Mouse (Mus musculus): Measurements from ENCODE around the gene Olfr1381. TPM values are rescaled to one million over a fixed set of nuclear protein-coding genes. Genes with fewer than 3 reads are reported as not detected.
"Not testable (repeated sequence)": the region's sequence is repeated elsewhere in the genome, so short reads cannot be mapped to it uniquely, and the experiment has no call there.

Gene Olfr1381
- total RNA-seq (2021) = not detected

DNA sequence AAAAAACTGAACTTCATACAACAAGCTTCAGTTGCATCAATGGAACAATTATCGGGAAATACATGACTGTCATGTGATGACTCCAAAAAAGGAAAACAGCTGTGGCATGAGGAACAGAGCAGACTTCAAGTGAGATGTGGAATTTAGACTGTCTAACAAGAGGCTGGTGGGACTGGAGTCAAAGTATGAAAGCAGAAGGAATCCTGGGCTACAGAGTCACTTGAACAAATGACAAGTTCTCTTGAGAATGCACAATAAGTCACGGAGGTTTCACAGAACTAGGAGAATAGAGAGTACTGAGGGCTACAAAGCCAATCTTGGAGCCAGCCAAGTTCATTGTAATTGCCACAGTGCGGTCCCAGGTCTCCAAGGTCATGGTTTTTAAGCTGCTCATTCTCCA lies at the start of gene Olfr1381:
TSS of gene Olfr1381 (plus strand) at position 301 of the 400 bp plus-strand sequence.
- not testable (repeated sequence) for DNase-seq (ENCODE audit: low spot score in 2 of 2)
- intact Hi-C loops (cut with DNase I) = loop anchor here (10.0 kb wide), 1 partner anchor 268 kb away; the partner anchor contains the start of gene Olfr1393

- DNase-seq (ENCODE audit: low spot score in 2 of 2) = no peak
- intact Hi-C loops (cut with DNase I) = no loop called here
Observed at GRCm38 (mm10) chr11:49518086-49518485, 25.2 kb upstream of the Olfr1381 start.

DNA sequence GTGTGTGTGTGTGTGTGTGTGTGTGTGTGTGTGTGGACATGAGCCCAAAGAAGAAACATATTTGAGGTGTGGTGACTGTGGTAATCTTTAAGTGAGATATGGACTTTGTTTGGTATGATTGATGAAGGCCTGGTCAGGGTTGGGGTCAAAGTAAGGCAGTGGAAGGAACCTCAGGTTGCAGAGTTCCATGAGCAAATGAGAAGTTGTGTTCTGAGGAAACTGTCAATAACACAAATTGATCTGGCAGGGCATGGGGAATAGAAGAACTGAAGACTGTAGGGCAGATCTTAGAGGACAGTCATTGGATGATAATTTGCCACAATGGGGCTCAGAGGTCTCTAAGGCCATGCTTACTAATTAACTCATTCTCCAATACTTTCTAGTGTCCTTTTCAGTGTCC lies 23.9 kb upstream of the Olfr1381 start, which contains the start of gene Olfr1383:
TSS of gene Olfr1383 (plus strand) at position 301 of the 400 bp plus-strand sequence.
- intact Hi-C loops (cut with DNase I) = no loop called here
- no peak for DNase-seq (ENCODE audit: low spot score in 2 of 2)

DNA sequence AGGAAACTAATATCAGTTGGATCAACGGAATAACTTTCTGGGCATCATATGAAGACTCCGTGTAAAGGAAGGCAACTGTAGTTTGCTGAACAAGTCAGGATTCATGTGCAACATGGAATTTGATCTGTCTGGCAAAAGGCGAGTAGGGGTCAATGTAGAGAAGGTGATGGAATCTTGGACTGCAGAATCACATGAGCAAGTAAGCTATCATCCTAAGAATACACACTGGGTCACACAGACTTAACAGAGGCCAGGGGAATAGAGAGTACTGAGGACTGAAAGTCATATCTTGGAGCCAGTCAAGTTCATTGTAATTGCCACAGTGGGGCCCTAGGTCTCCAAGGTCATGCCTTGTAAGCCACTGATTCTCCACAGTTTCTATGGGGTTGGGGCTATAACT lies 15.3 kb upstream of the Olfr1381 start, which contains the start of gene Olfr1382:
TSS of gene Olfr1382 (plus strand) at position 301 of the 400 bp plus-strand sequence.
- intact Hi-C loops (cut with DNase I) = no loop called here
- DNase-seq (ENCODE audit: low spot score in 2 of 2) = no peak

DNA sequence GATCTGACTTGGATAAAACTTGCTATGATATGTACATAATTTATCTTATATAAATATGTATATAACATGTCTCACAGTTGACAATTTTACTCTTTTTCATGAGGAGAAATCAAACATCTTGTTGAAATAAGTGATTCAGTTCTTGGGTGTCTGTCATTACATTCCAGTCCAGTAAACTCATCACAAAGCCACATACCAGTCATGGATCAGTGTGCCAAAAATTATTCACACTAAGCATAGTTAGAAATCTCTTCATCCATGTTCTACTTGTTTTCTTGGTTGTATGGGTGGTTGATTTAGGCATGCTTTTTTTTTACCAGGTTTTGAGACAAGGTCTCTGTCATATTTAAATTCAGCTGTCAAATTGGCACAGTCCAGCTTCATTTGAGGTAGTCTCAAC lies 10.5 kb upstream of the Olfr1381 start:
- intact Hi-C loops (cut with DNase I) = loop anchor here (10.0 kb wide), 1 partner anchor 338 kb away; no protein-coding TSS in a partner anchor

GRCm38 (mm10) chr11:49536631-49537030 lies 6.6 kb upstream of the Olfr1381 start:
- intact Hi-C loops (cut with DNase I) = loop anchor here (10.0 kb wide), 1 partner anchor 342 kb away; no protein-coding TSS in a partner anchor
- DNase-seq (ENCODE audit: low spot score in 2 of 2) = peak; percentile 24 to 37

More for the DNA sequence above, 10.5 kb upstream of the Olfr1381 start:
- DNase-seq (ENCODE audit: low spot score in 2 of 2) = no peak

- DNase-seq (ENCODE audit: low spot score in 2 of 2) = not testable (repeated sequence)
- intact Hi-C loops (cut with DNase I) = loop anchor here (5.0 kb wide), 1 partner anchor 667 kb away; no protein-coding TSS in a partner anchor
Observed at GRCm38 (mm10) chr11:49554033-49554432, 10.8 kb downstream of the Olfr1381 start.

DNA sequence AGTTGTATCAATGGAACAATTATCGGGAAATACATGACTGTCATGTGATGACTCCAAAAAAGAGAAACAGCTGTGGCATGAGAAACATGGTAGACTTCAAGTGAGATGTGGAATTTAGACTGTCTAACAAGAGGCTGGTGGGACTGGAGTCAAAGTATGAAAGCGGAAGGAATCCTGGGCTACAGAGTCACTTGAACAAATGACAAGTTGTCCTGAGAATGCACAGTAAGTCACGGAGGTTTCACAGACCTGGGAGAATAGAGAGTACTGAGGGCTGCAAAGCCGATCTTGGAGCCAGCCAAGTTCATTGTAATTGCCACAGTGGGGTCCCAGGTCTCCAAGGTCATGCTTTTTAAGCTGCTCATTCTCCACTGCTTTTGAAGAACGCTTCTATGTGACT lies 13.3 kb downstream of the Olfr1381 start, which contains the start of gene Olfr1380:
TSS of gene Olfr1380 (plus strand) at position 301 of the 400 bp plus-strand sequence.
- intact Hi-C loops (cut with DNase I); DNase-seq (ENCODE audit: low spot score in 2 of 2): not testable (repeated sequence)

GRCm38 (mm10) chr11:49575054-49575453 lies 31.8 kb downstream of the Olfr1381 start:
- DNase-seq (ENCODE audit: low spot score in 2 of 2); intact Hi-C loops (cut with DNase I): not testable (repeated sequence)

DNA sequence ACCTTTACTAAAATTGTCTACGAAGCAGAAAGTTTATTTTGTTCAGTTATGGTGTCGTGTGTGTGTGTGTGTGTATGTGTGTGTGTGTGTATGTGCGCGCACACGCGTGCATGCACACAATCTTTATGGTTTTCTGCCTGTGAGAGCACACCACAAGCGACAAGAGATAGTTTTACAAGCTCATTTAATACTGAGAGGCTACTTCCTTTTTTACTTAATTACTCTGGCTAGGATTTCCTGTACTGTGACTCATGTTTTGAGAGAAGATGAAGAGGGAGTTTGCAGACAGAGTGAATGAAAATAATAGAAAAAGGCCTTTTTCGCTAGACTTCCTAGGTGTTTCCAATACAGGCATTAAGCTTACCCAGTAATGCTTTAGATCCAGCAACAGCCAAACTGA lies 37.2 kb downstream of the Olfr1381 start:
- intact Hi-C loops (cut with DNase I); DNase-seq (ENCODE audit: low spot score in 2 of 2): not testable (repeated sequence)

- intact Hi-C loops (cut with DNase I) = no loop called here
- no peak for DNase-seq (ENCODE audit: low spot score in 2 of 2)
Observed at GRCm38 (mm10) chr11:49590213-49590612, 47.0 kb downstream of the Olfr1381 start.

DNA sequence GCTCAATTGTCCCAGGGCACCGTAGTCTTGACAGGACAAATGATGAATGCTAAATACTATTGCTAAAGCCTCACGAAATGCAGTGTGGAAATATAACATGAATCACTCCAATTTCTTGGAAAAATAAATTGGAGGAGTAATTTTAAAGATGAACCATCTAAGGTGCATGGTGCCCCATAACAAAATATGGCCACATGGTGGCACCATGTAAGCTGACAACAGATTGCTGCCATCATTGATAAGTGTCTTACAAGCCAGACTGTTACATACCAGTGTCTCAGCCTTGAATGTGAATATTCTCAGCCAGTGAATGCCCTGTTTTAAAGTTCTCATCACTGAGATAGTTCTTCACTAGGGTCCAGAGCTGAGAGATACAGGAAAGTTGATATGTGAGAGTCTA lies 53.9 kb downstream of the Olfr1381 start:
- intact Hi-C loops (cut with DNase I); DNase-seq (ENCODE audit: low spot score in 2 of 2): not testable (repeated sequence)

Other genes with a start within 250 kb of the Olfr1381 start
- gene Olfr10, start 238.7 kb upstream of the Olfr1381 start, total RNA-seq (2021) = not detected
- gene Olfr1391, start 220.7 kb upstream of the Olfr1381 start, total RNA-seq (2021) = not detected
- gene Olfr1390, start 208.3 kb upstream of the Olfr1381 start, total RNA-seq (2021) = not detected
- not detected for gene Olfr1389, start 120.4 kb upstream of the Olfr1381 start, total RNA-seq (2021)
- under 1 TPM; 0.17 to 0.48 TPM for gene Olfr1388, start 106.8 kb upstream of the Olfr1381 start, total RNA-seq (2021)
- gene Olfr1387, start 88.1 kb upstream of the Olfr1381 start, total RNA-seq (2021) = not detected
- not detected for gene Olfr1386, start 78.4 kb upstream of the Olfr1381 start, total RNA-seq (2021)
- under 1 TPM in 1 of 2 experiments, not detected in 1; 0.11 TPM for gene Olfr1385, start 54.4 kb upstream of the Olfr1381 start, total RNA-seq (2021)
- gene Olfr1384, start 36.7 kb upstream of the Olfr1381 start, total RNA-seq (2021) = not detected
- gene Olfr1383, start 23.8 kb upstream of the Olfr1381 start, total RNA-seq (2021) = not detected
- gene Olfr1382, start 15.2 kb upstream of the Olfr1381 start, total RNA-seq (2021) = not detected
- gene Olfr1380, start 13.4 kb downstream of the Olfr1381 start, total RNA-seq (2021) = not detected
- gene Flt4, start 65.8 kb downstream of the Olfr1381 start, total RNA-seq (2021) = 1 to 10 TPM; 2.2 to 2.5 TPM
- gene Scgb3a1, start 120.2 kb downstream of the Olfr1381 start, total RNA-seq (2021) = under 1 TPM in 1 of 2 experiments, not detected in 1; 0.99 TPM
- gene Cnot6, start 169.3 kb downstream of the Olfr1381 start, total RNA-seq (2021) = 10 to 100 TPM; 44.3 to 55.0 TPM

Data from left cerebral cortex, postnatal 36 days (tissue).